Mouse (Mus musculus) olfactory bulb, adult 2 months (tissue): ENCODE results near the gene Opalin.

ENCODE experiments used
- CTCF ChIP-seq: fragments of 200-500 bp; IDR thresholded peaks from 2 replicates; pipeline ENCODE4 v1.5.1; 2012; ENCODE audit warnings: low read depth, mild to moderate bottlenecking, low read length, moderate library complexity; ENCODE audit not compliant: insufficient read depth
- POLR2A ChIP-seq: fragments of 200-500 bp; IDR thresholded peaks from 2 replicates; pipeline ENCODE4 v1.6.1; 2012; ENCODE audit warnings: mild to moderate bottlenecking, low read depth, low read length, moderate library complexity; ENCODE audit not compliant: insufficient read depth

GRCm38 (mm10) chr19:41112609-41113008 lies 35.7 kb upstream of the Opalin start:
- TF ChIP-seq CTCF (no peak), POLR2A (no peak)
